ENCODE assay signal across 8 mouse cellular contexts in genomic region chr13:21407969-21408804, GRCm38 (mm10). TPM values are rescaled to one million over a fixed set of nuclear protein-coding genes. Genes with fewer than 3 reads are reported as not detected.
DNase-seq lines count a peak whose midpoint lies in the region; ATAC-seq and TF ChIP-seq lines count a peak whose summit lies in the region.

No protein-coding gene starts in this region.

- peak; percentile 60 for DNase-seq in G1E (ENCODE audit: low spot score)
- peak; percentile 88 to 92 for DNase-seq in cerebellum, adult 18-20 months
- peak; percentile 79 to 86 for DNase-seq in heart, postnatal 14 days
- peak; percentile 74 for DNase-seq in large intestine, adult 2 months (ENCODE audit: low read depth, low spot score)
- peak; percentile 80 for DNase-seq in stomach, postnatal 0 days (ENCODE audit: low spot score)

- no peak for TF ChIP-seq CTCF in G1E (IDR thresholded peaks at IDR 0.05; ENCODE audit: low read depth, low read length)
- no peak for TF ChIP-seq CTCF in stomach, postnatal 0 days (IDR thresholded peaks at IDR 0.05; ENCODE audit: low read depth)

- H3K27me3 ChIP-seq in G1E (ENCODE audit: insufficient read depth, low read length): no peaks in the 10 kb centered on the region
- H3K27me3 ChIP-seq in forebrain, embryonic 15.5 days: no peaks in the 10 kb centered on the region
- no peaks in the 10 kb centered on the region for H3K27me3 ChIP-seq in liver, embryonic 16.5 days (ENCODE audit: control insufficient read depth, insufficient read depth, low read depth, low read length)
- no peaks in the 10 kb centered on the region for H3K27me3 ChIP-seq in neural tube, embryonic 12.5 days (replicated peaks)
- no peaks in the 10 kb centered on the region for H3K27me3 ChIP-seq in stomach, postnatal 0 days (ENCODE audit: control insufficient read depth, insufficient read depth, low read length)

- H3K27ac ChIP-seq in forebrain, embryonic 15.5 days (replicated peaks): peak overlapping the region; percentile 85
- H3K27ac ChIP-seq in liver, embryonic 16.5 days (ENCODE audit: low read length): peak overlapping the region; percentile 87
- H3K27ac ChIP-seq in neural tube, embryonic 12.5 days: no peak overlapping the region
- H3K27ac ChIP-seq in stomach, postnatal 0 days (replicated peaks): peak overlapping the region; percentile 82

- H3K4me1 ChIP-seq in G1E (ENCODE audit: insufficient read depth, low read depth, low read length): peaks cover 19% of the 10 kb centered on the region
- H3K4me1 ChIP-seq in forebrain, embryonic 15.5 days: peaks cover 6% of the 10 kb centered on the region
- H3K4me1 ChIP-seq in liver, embryonic 16.5 days (ENCODE audit: control insufficient read depth, low read depth, low read length): peaks cover 14% of the 10 kb centered on the region
- peaks cover 5% of the 10 kb centered on the region; the same call in 1 of the 2 replicates for H3K4me1 ChIP-seq in neural tube, embryonic 12.5 days
- peaks cover 5% of the 10 kb centered on the region; the same call in 1 of the 2 replicates for H3K4me1 ChIP-seq in stomach, postnatal 0 days (replicated peaks; ENCODE audit: control insufficient read depth, insufficient read depth)

- H3K36me3 ChIP-seq in G1E (replicated peaks): no peaks in the 10 kb centered on the region
- no peaks in the 10 kb centered on the region for H3K36me3 ChIP-seq in forebrain, embryonic 15.5 days
- H3K36me3 ChIP-seq in liver, embryonic 16.5 days (ENCODE audit: control insufficient read depth, insufficient read depth): no peaks in the 10 kb centered on the region
- no peaks in the 10 kb centered on the region for H3K36me3 ChIP-seq in neural tube, embryonic 12.5 days
- no peaks in the 10 kb centered on the region for H3K36me3 ChIP-seq in stomach, postnatal 0 days (ENCODE audit: control insufficient read depth, insufficient read depth, low read length)

- peak overlapping the region; percentile 70 for H3K9ac ChIP-seq in forebrain, embryonic 15.5 days (replicated peaks)
- H3K9ac ChIP-seq in liver, embryonic 16.5 days (ENCODE audit: low read depth, low read length): peak overlapping the region; percentile 74
- H3K9ac ChIP-seq in neural tube, embryonic 12.5 days: peak overlapping the region; percentile 45
- peak overlapping the region; percentile 69 for H3K9ac ChIP-seq in stomach, postnatal 0 days (ENCODE audit: low read length)

- peak overlapping the region; percentile 71 for H3K4me2 ChIP-seq in forebrain, embryonic 15.5 days (replicated peaks)
- H3K4me2 ChIP-seq in liver, embryonic 16.5 days (ENCODE audit: low read depth, low read length): peak overlapping the region; percentile 85
- H3K4me2 ChIP-seq in neural tube, embryonic 12.5 days (replicated peaks): peak overlapping the region; percentile 67
- H3K4me2 ChIP-seq in stomach, postnatal 0 days (replicated peaks; ENCODE audit: low read depth): peak overlapping the region; percentile 68

- TF ChIP-seq EP300 in stomach, postnatal 0 days (optimal IDR thresholded peaks at IDR 0.05): no peak

- peak overlapping the region; percentile 68 for H3K4me3 ChIP-seq in G1E (ENCODE audit: low read depth, low read length)
- peak overlapping the region; percentile 54 for H3K4me3 ChIP-seq in forebrain, embryonic 15.5 days
- H3K4me3 ChIP-seq in liver, embryonic 16.5 days (ENCODE audit: low read depth, low read length): peak overlapping the region; percentile 63
- H3K4me3 ChIP-seq in neural tube, embryonic 12.5 days: peak overlapping the region; percentile 40
- H3K4me3 ChIP-seq in stomach, postnatal 0 days (ENCODE audit: low read depth, low read length): peak overlapping the region; percentile 51

- no peaks in the 10 kb centered on the region for H3K9me3 ChIP-seq in G1E (replicated peaks)
- no peaks in the 10 kb centered on the region for H3K9me3 ChIP-seq in forebrain, embryonic 15.5 days
- H3K9me3 ChIP-seq in liver, embryonic 16.5 days (replicated peaks; ENCODE audit: control insufficient read depth, low read length): no peaks in the 10 kb centered on the region
- no peaks in the 10 kb centered on the region for H3K9me3 ChIP-seq in neural tube, embryonic 12.5 days
- H3K9me3 ChIP-seq in stomach, postnatal 0 days (ENCODE audit: control insufficient read depth, low read length): no peaks in the 10 kb centered on the region

- peak; percentile 70 for ATAC-seq in G1E (ENCODE audit: extremely low read depth, insufficient number of reproducible peaks, low FRiP score, poor library complexity, severe bottlenecking)
- peak; percentile 97 for ATAC-seq in forebrain, embryonic 15.5 days (replicated peaks)
- peak; percentile 87 for ATAC-seq in liver, embryonic 16.5 days (ENCODE audit: low read depth)
- ATAC-seq in neural tube, embryonic 12.5 days (ENCODE audit: low FRiP score, low read depth): peak; percentile 95
- peak; percentile 92 for ATAC-seq in stomach, postnatal 0 days (ENCODE audit: low FRiP score, low TSS enrichment)

- WGBS in forebrain, embryonic 15.5 days: 4% methylated on average over 27 of the region's 27 CpGs
- 3% methylated on average over 27 of the region's 27 CpGs for WGBS in large intestine, adult 2 months
- WGBS in liver, embryonic 16.5 days (ENCODE audit: insufficient replicate concordance): 4% methylated on average over 27 of the region's 27 CpGs
- 5% methylated on average over 27 of the region's 27 CpGs for WGBS in neural tube, embryonic 12.5 days
- 4% methylated on average over 27 of the region's 27 CpGs for WGBS in stomach, postnatal 0 days

- intact Hi-C loops in heart, postnatal 14 days (cut with DNase I): loop anchor here (10.0 kb wide), 1 partner anchor 617 kb away; no protein-coding TSS in a partner anchor

RNA-seq across cellular contexts. Expression of gene Zkscan3, which starts 5.6 kb away (rescaled TPM):
- total RNA-seq in G1E (2014; fragmentation: Nextera tagmentation): 60.6 and 78.1 TPM in 2 replicates
- 59.0 and 59.3 TPM in 2 replicates for total RNA-seq in G1E (2017)
- polyA plus RNA-seq in G1E (2012): 4.6 and 5.5 TPM in 2 replicates
- 94.1 and 98.8 TPM in 2 replicates for polyA plus RNA-seq in forebrain, embryonic 15.5 days (2015; fragmentation: Nextera tagmentation; extraction: Ambion mirVana)
- total RNA-seq in heart, postnatal 14 days (2021): 10 to 100 TPM; 34.3 to 38.2 TPM
- polyA plus RNA-seq in large intestine, adult 2 months (2012; rRNA removed): 11.2 and 21.9 TPM in 2 replicates
- 28.9 and 30.2 TPM in 2 replicates for polyA plus RNA-seq in liver, embryonic 16.5 days (2015; fragmentation: Nextera tagmentation; extraction: Ambion mirVana)
- 88.2 and 89.0 TPM in 2 replicates for polyA plus RNA-seq in neural tube, embryonic 12.5 days (2016; fragmentation: Nextera tagmentation; extraction: Ambion mirVana)
- 32.9 and 36.4 TPM in 2 replicates for polyA plus RNA-seq in stomach, postnatal 0 days (2015; fragmentation: Nextera tagmentation; extraction: Ambion mirVana)

RNA-seq across cellular contexts. Expression of gene Pgbd1, which starts 32.7 kb away (rescaled TPM):
- 5.9 and 6.8 TPM in 2 replicates for total RNA-seq in G1E (2014; fragmentation: Nextera tagmentation)
- total RNA-seq in G1E (2017): 3.9 and 4.9 TPM in 2 replicates
- polyA plus RNA-seq in G1E (2012): 0.21 and 0.22 TPM in 2 replicates
- polyA plus RNA-seq in forebrain, embryonic 15.5 days (2015; fragmentation: Nextera tagmentation; extraction: Ambion mirVana): 2.8 and 3.5 TPM in 2 replicates
- under 1 TPM; 0.32 to 0.60 TPM for total RNA-seq in heart, postnatal 14 days (2021)
- 0.27 and 0.70 TPM in 2 replicates for polyA plus RNA-seq in large intestine, adult 2 months (2012; rRNA removed)
- polyA plus RNA-seq in liver, embryonic 16.5 days (2015; fragmentation: Nextera tagmentation; extraction: Ambion mirVana): 0.82 and 0.97 TPM in 2 replicates
- polyA plus RNA-seq in neural tube, embryonic 12.5 days (2016; fragmentation: Nextera tagmentation; extraction: Ambion mirVana): 4.2 and 4.5 TPM in 2 replicates
- polyA plus RNA-seq in stomach, postnatal 0 days (2015; fragmentation: Nextera tagmentation; extraction: Ambion mirVana): 0.75 and 0.90 TPM in 2 replicates

RNA-seq across cellular contexts. Expression of gene Zscan26, which starts 45.3 kb away (rescaled TPM):
- 43.0 and 43.6 TPM in 2 replicates for total RNA-seq in G1E (2014; fragmentation: Nextera tagmentation)
- 34.7 TPM in 2 replicates for total RNA-seq in G1E (2017)
- polyA plus RNA-seq in G1E (2012): 3.2 and 3.4 TPM in 2 replicates
- 19.3 and 20.8 TPM in 2 replicates for polyA plus RNA-seq in forebrain, embryonic 15.5 days (2015; fragmentation: Nextera tagmentation; extraction: Ambion mirVana)
- 10 to 100 TPM; 21.7 to 24.1 TPM for total RNA-seq in heart, postnatal 14 days (2021)
- 8.3 and 11.0 TPM in 2 replicates for polyA plus RNA-seq in large intestine, adult 2 months (2012; rRNA removed)
- polyA plus RNA-seq in liver, embryonic 16.5 days (2015; fragmentation: Nextera tagmentation; extraction: Ambion mirVana): 12.0 and 13.3 TPM in 2 replicates
- 22.9 and 26.7 TPM in 2 replicates for polyA plus RNA-seq in neural tube, embryonic 12.5 days (2016; fragmentation: Nextera tagmentation; extraction: Ambion mirVana)
- 16.5 and 17.3 TPM in 2 replicates for polyA plus RNA-seq in stomach, postnatal 0 days (2015; fragmentation: Nextera tagmentation; extraction: Ambion mirVana)

RNA-seq across cellular contexts. Expression of gene Zscan12, which starts 45.6 kb away (rescaled TPM):
- total RNA-seq in G1E (2014; fragmentation: Nextera tagmentation) (10.7 and 14.6 TPM in 2 replicates), G1E (2017) (16.2 and 16.8 TPM in 2 replicates)
- 3.4 and 4.0 TPM in 2 replicates for polyA plus RNA-seq in G1E (2012)
- 16.4 and 16.7 TPM in 2 replicates for polyA plus RNA-seq in forebrain, embryonic 15.5 days (2015; fragmentation: Nextera tagmentation; extraction: Ambion mirVana)
- 1 to 10 TPM; 4.6 to 4.9 TPM for total RNA-seq in heart, postnatal 14 days (2021)
- 0.78 and 0.86 TPM in 2 replicates for polyA plus RNA-seq in large intestine, adult 2 months (2012; rRNA removed)
- polyA plus RNA-seq in liver, embryonic 16.5 days (2015; fragmentation: Nextera tagmentation; extraction: Ambion mirVana): 2.7 and 2.9 TPM in 2 replicates
- polyA plus RNA-seq in neural tube, embryonic 12.5 days (2016; fragmentation: Nextera tagmentation; extraction: Ambion mirVana): 14.9 and 15.8 TPM in 2 replicates
- 4.3 and 4.6 TPM in 2 replicates for polyA plus RNA-seq in stomach, postnatal 0 days (2015; fragmentation: Nextera tagmentation; extraction: Ambion mirVana)
